Mouse (Mus musculus) CD8-positive naive resting alpha-beta T cell, adult 2 months (primary cell): ENCODE data around the gene Ptger4.
"Not testable (repeated sequence)": the region's sequence is repeated elsewhere in the genome, so short reads cannot be mapped to it uniquely, and the experiment has no call there.

ENCODE experiments used
- DNase-seq, 2 experiments: peaks; one replicate each; pipeline ENCODE4 v3.0.0; 2022; ENCODE audit warnings: low read depth in 2 of 2, low spot score in 2 of 2

Gene Ptger4

GRCm38 (mm10) chr15:5238553-5238952 lies 5.4 kb downstream of the Ptger4 start:
- no peak for DNase-seq

GRCm38 (mm10) chr15:5238073-5238472 lies 5.9 kb downstream of the Ptger4 start:
- no peak for DNase-seq

- DNase-seq: peak; percentile 33 to 60
Measured at GRCm38 (mm10) chr15:5237012-5237660, 6.9 kb downstream of the Ptger4 start.

- DNase-seq: peak; percentile 70 to 82
Measured at GRCm38 (mm10) chr15:5236538-5236937, 7.4 kb downstream of the Ptger4 start.

GRCm38 (mm10) chr15:5235527-5235926 lies 8.5 kb downstream of the Ptger4 start:
- no peak for DNase-seq

GRCm38 (mm10) chr15:5234659-5235058 lies 9.3 kb downstream of the Ptger4 start:
- no peak for DNase-seq

- not testable (repeated sequence) for DNase-seq
Measured at GRCm38 (mm10) chr15:5230746-5231145, 13.2 kb downstream of the Ptger4 start.

- no peak for DNase-seq
Measured at GRCm38 (mm10) chr15:5220491-5220890, 23.5 kb downstream of the Ptger4 start.

GRCm38 (mm10) chr15:5209116-5209515 lies 34.9 kb downstream of the Ptger4 start:
- no peak for DNase-seq

- DNase-seq: no peak
Measured at GRCm38 (mm10) chr15:5205222-5205621, 38.8 kb downstream of the Ptger4 start.

GRCm38 (mm10) chr15:5196691-5197090 lies 47.3 kb downstream of the Ptger4 start:
- DNase-seq: no peak

- DNase-seq: no peak
Measured at GRCm38 (mm10) chr15:5195987-5196514, 47.9 kb downstream of the Ptger4 start.

GRCm38 (mm10) chr15:5194931-5195330 lies 49.1 kb downstream of the Ptger4 start:
- no peak for DNase-seq

GRCm38 (mm10) chr15:5194446-5194845 lies 49.5 kb downstream of the Ptger4 start:
- no peak for DNase-seq

GRCm38 (mm10) chr15:5193833-5194232 lies 50.2 kb downstream of the Ptger4 start:
- DNase-seq: no peak

- no peak for DNase-seq
Measured at GRCm38 (mm10) chr15:5189504-5190093, 54.4 kb downstream of the Ptger4 start.

- DNase-seq: no peak
Measured at GRCm38 (mm10) chr15:5188029-5188428, 56.0 kb downstream of the Ptger4 start.

GRCm38 (mm10) chr15:5187116-5187515 lies 56.9 kb downstream of the Ptger4 start:
- no peak for DNase-seq

- no peak for DNase-seq
Measured at GRCm38 (mm10) chr15:5186293-5186675, 57.7 kb downstream of the Ptger4 start.

- peak; percentile 24 to 44 for DNase-seq
Measured at GRCm38 (mm10) chr15:5185366-5186292, 58.4 kb downstream of the Ptger4 start, which contains the start of gene Ttc33. Ttc33 (plus strand) TSS chr15:5185525.

GRCm38 (mm10) chr15:5184668-5185330 lies 59.2 kb downstream of the Ptger4 start:
- DNase-seq: no peak
